Mouse (Mus musculus) hematopoietic multipotent progenitor cell, adult 10-12 weeks (in vitro differentiated cells): ENCODE measurements around the gene Anxa5. TPM values are rescaled to one million over a fixed set of nuclear protein-coding genes. Genes with fewer than 3 reads are reported as not detected.

ENCODE experiments used
- polyA plus RNA-seq: library from polyadenylated mRNA; stranded (reverse); fragments of >175 nt; gene quantifications from 2 replicates; pipeline ENCODE4 v1.2.3, GENCODE M21; 2012; ENCODE audit warnings: low replicate concordance

Gene Anxa5
- polyA plus RNA-seq: 73.5 and 135 TPM in 2 replicates

GRCm38 (mm10) chr3:36475532-36476087, at the start of gene Anxa5, which contains the start of gene 1810062G17Rik:
Anxa5 (minus strand) TSS chr3:36475894.
1810062G17Rik (plus strand) TSS chr3:36475937.

GRCm38 (mm10) chr3:36521073-36522060, 45.7 kb upstream of the Anxa5 start, which contains the start of gene Gm11549:
Gm11549 (minus strand) TSS chr3:36521813.

Other genes with a start within 250 kb of the Anxa5 start
- 0.22 TPM in 1 of 2 replicates, not detected in the other for gene 1810062G17Rik, start within 50 bp of the Anxa5 start, polyA plus RNA-seq
- gene Gm11549, start 45.9 kb upstream of the Anxa5 start, polyA plus RNA-seq: not detected in 2 replicates
- gene Exosc9, start 76.7 kb upstream of the Anxa5 start, polyA plus RNA-seq: 0.63 and 5.9 TPM in 2 replicates
- gene Ccna2, start 96.3 kb upstream of the Anxa5 start, polyA plus RNA-seq: 37.1 and 43.4 TPM in 2 replicates
- 0.38 and 0.80 TPM in 2 replicates for gene Bbs7, start 137.6 kb upstream of the Anxa5 start, polyA plus RNA-seq
- gene Trpc3, start 214.3 kb upstream of the Anxa5 start, polyA plus RNA-seq: 0.03 TPM in 1 of 2 replicates, not detected in the other